Mouse (Mus musculus): ENCODE data around the gene Lipt2.

DNA sequence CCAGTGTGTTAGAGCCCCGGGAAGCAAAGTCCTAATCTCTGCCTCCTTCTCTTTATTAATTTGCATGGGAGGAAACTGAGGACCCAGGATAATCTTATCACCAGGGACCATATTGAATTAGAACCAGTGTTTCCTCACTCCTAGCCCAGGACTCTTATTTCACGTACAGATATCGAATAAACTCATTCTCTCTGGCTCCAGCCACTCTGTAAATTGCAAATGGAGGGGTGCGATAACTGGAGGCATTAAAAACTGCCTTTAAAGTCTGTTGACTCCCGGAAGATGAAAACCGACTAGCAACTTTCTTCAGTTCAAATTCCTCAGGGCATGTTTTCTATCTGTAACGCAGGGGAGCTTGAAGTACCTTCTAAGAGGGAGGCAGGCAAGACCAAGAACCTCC is 20.3 kb downstream of the Lipt2 start:
- no peak for TF ChIP-seq POLR2AphosphoS5 (IDR thresholded peaks at IDR 0.05; ENCODE audit: insufficient replicate concordance, low read depth, low read length)
- TF ChIP-seq CTCF (IDR thresholded peaks at IDR 0.05; ENCODE audit: low read depth, low read length), result no peak

All from G1E (cell line).